Mouse (Mus musculus) kidney, adult 2 months (tissue): ENCODE data around the gene Il12b. TPM values are rescaled to one million over a fixed set of nuclear protein-coding genes. Genes with fewer than 3 reads are reported as not detected.
A peak's percentile ranks its signal among the peaks of the same experiment; 100 is the strongest.

Experiments
- DNase-seq: peaks from one replicate; pipeline ENCODE4 v3.0.0; 2021
- H3K27ac ChIP-seq: fragments of 200-500 bp; 2 replicates; pipeline ENCODE4 v1.5.1; 2012; ENCODE audit warnings: low read depth, low read length, control low read depth, inconsistent platforms; ENCODE audit not compliant: insufficient read depth
- H3K27me3 ChIP-seq: fragments of 200-500 bp; replicated peaks from 2 replicates; pipeline ENCODE4 v1.6.1; 2012; ENCODE audit warnings: mild to moderate bottlenecking, moderate library complexity, low read length, inconsistent platforms; ENCODE audit not compliant: control insufficient read depth, insufficient read depth
- H3K36me3 ChIP-seq: fragments of 200-500 bp; 2 replicates; pipeline ENCODE4 v1.6.1; 2012; ENCODE audit warnings: mild to moderate bottlenecking, moderate library complexity, low read length, inconsistent platforms; ENCODE audit not compliant: control insufficient read depth, insufficient read depth
- H3K4me1 ChIP-seq: fragments of 200-500 bp; 2 replicates; pipeline ENCODE4 v1.6.1; 2011; ENCODE audit warnings: low read length; ENCODE audit not compliant: control insufficient read depth, insufficient read depth
- H3K4me3 ChIP-seq: fragments of 200-500 bp; 2 replicates; pipeline ENCODE4 v1.5.1; 2011; ENCODE audit warnings: mild to moderate bottlenecking, low read depth, low read length, control low read depth; ENCODE audit not compliant: insufficient read depth
- CTCF ChIP-seq: fragments of 200-500 bp; conservative IDR thresholded peaks from 2 replicates; pipeline ENCODE4 v1.5.1; 2011; ENCODE audit warnings: low read depth, mild to moderate bottlenecking, control low read depth, low read length, moderate library complexity, mixed read lengths; ENCODE audit not compliant: insufficient read depth, insufficient read length
- POLR2A ChIP-seq: fragments of 200-500 bp; IDR thresholded peaks from one replicate; pipeline ENCODE4 v1.6.1; 2011; ENCODE audit warnings: low read depth, low read length, control low read depth
- WGBS: fragments of 180-500 bp; shearing (Covaris S2); methylation state at CpG from one replicate; pipeline ENCODE4 v1.1.7; 2018; 5-methylcytosine and 5-hydroxymethylcytosine counted together
- polyA plus RNA-seq: library from polyadenylated mRNA; depleted of rRNA; stranded (reverse); fragments of >200 nt; gene quantifications from 2 replicates; pipeline ENCODE4 v1.2.3, GENCODE M21; 2012; rRNA removed

Gene Il12b
- polyA plus RNA-seq, 1 experiment = 0.11 TPM

- H3K36me3 ChIP-seq = peaks cover 3% of the 10 kb centered on the region; the same call in 1 of the 2 replicates
- WGBS = 28% methylated on average over 6 of the region's 6 CpGs
- no peak overlapping the region for H3K4me3 ChIP-seq
- no peaks in the 10 kb centered on the region for H3K4me1 ChIP-seq
- H3K27me3 ChIP-seq = no peaks in the 10 kb centered on the region
- DNase-seq = peak; percentile 59
- no peak overlapping the region for H3K27ac ChIP-seq
- no peak for TF ChIP-seq CTCF
- no peak for TF ChIP-seq POLR2A
These were observed 61.6 kb downstream of the Il12b start for GRCm38 (mm10) chr11:44461493-44461892.

Other genes starting within 250 kb of the Il12b start
- 18.3 and 18.7 TPM in 2 replicates for gene Ublcp1, start 70.4 kb downstream of the Il12b start, polyA plus RNA-seq
- gene Rnf145, start 118.9 kb downstream of the Il12b start, polyA plus RNA-seq = 62.1 and 68.7 TPM in 2 replicates
- 11.9 and 12.2 TPM in 2 replicates for gene Ebf1, start 217.3 kb downstream of the Il12b start, polyA plus RNA-seq